Mouse (Mus musculus) lung, embryonic 15.5 days (tissue): ENCODE measurements around the gene Lgr6. TPM values are rescaled to one million over a fixed set of nuclear protein-coding genes. Genes with fewer than 3 reads are reported as not detected.

ENCODE experiments used
- ATAC-seq: fragments of 200-750 bp; cut with Nextera tagmentation; 2 replicates; pipeline ENCODE4 v1.8.0; 2017; ENCODE audit warnings: moderate number of reproducible peaks, borderline replicate concordance; ENCODE audit not compliant: low FRiP score, low TSS enrichment; ENCODE audit errors: extremely low read depth
- H3K27ac ChIP-seq: fragments of 300-500 bp; sonication (generic); 2 replicates; pipeline ENCODE4 v1.5.1; 2015; ENCODE audit warnings: moderate library complexity, mild to moderate bottlenecking, inconsistent platforms
- H3K27me3 ChIP-seq: fragments of 300-500 bp; sonication (generic); 2 replicates; pipeline ENCODE4 v1.6.1; 2015; ENCODE audit warnings: inconsistent platforms
- H3K36me3 ChIP-seq: fragments of 300-500 bp; sonication (generic); 2 replicates; pipeline ENCODE4 v1.6.1; 2015; ENCODE audit warnings: inconsistent platforms
- H3K4me1 ChIP-seq: fragments of 300-500 bp; sonication (generic); 2 replicates; pipeline ENCODE4 v1.6.1; 2015; ENCODE audit warnings: inconsistent platforms
- H3K4me2 ChIP-seq: fragments of 300-500 bp; sonication (generic); 2 replicates; pipeline ENCODE4 v1.6.1; 2015; ENCODE audit warnings: inconsistent platforms, mild to moderate bottlenecking, moderate library complexity
- H3K4me3 ChIP-seq: fragments of 300-500 bp; sonication (generic); 2 replicates; pipeline ENCODE4 v1.5.1; 2015; ENCODE audit warnings: mild to moderate bottlenecking, inconsistent platforms
- H3K9ac ChIP-seq: fragments of 300-500 bp; sonication (generic); 2 replicates; pipeline ENCODE4 v1.6.1; 2015; ENCODE audit warnings: inconsistent platforms
- H3K9me3 ChIP-seq: fragments of 300-500 bp; sonication (generic); 2 replicates; pipeline ENCODE4 v1.6.1; 2016; ENCODE audit warnings: inconsistent platforms
- WGBS: fragments of 180-500 bp; shearing (Covaris S2); methylation state at CpG from one replicate; pipeline ENCODE4 v1.1.7; 2015; 5-methylcytosine and 5-hydroxymethylcytosine counted together
- polyA plus RNA-seq: library from polyadenylated mRNA; unstranded; fragments of >200 nt; fragmentation: Nextera tagmentation; extraction: Ambion mirVana; gene quantifications from 2 replicates; pipeline ENCODE4 v1.2.1, GENCODE M21; 2015

The Lgr6 gene
- polyA plus RNA-seq, 1 experiment from 2014 or later, result 11.6 TPM

GRCm38 (mm10) chr1:135072643-135073042 lies 32.4 kb downstream of the Lgr6 start:
- H3K9me3 ChIP-seq, result 0 out of 2 replicates have a peak, but pooled peaks cover 4% of the 10 kb centered on the region
- 17% methylated on average over 5 of the region's 5 CpGs for WGBS
- no peaks in the 10 kb centered on the region for H3K36me3 ChIP-seq
- H3K4me2 ChIP-seq, result 0 out of 2 replicates have a peak overlapping the region, but pooled peaks have one; percentile 17
- H3K4me1 ChIP-seq, result peaks cover 26% of the 10 kb centered on the region
- peak overlapping the region; percentile 48; the same call in 1 of the 2 replicates for H3K27ac ChIP-seq
- no peaks in the 10 kb centered on the region for H3K27me3 ChIP-seq
- H3K9ac ChIP-seq, result no peak overlapping the region
- no peak overlapping the region for H3K4me3 ChIP-seq
- ATAC-seq, result peak; percentile 19; the same call in 1 of the 2 replicates

DNA sequence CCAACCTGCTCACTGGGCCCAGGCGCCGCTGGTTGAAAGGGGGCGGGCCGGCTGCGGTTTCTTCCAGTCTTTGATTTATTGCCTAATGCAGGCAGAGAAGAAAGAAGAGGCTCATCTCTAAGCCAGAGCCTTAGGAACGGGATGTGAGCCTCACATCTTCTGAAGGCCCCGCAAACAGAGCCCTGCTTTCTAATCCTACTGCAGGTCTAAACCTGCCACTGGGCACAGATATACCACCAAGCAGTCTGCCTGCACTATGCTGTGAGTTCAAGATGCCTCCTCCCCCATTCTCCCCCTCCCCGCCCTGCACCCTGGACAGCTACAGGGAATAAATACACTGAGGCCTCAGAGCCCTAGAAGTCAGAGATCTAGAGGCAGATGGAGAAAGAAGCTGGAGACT lies 35.2 kb downstream of the Lgr6 start:
- no peak overlapping the region for H3K4me2 ChIP-seq
- H3K27me3 ChIP-seq, result no peaks in the 10 kb centered on the region
- H3K4me3 ChIP-seq, result no peak overlapping the region
- 0 out of 2 replicates have a peak, but pooled peaks cover 4% of the 10 kb centered on the region for H3K9me3 ChIP-seq
- H3K27ac ChIP-seq, result no peak overlapping the region
- WGBS, result 60% methylated on average over 8 of the region's 8 CpGs
- ATAC-seq, result no peak
- no peak overlapping the region for H3K9ac ChIP-seq
- H3K36me3 ChIP-seq, result no peaks in the 10 kb centered on the region
- H3K4me1 ChIP-seq, result peaks cover 9% of the 10 kb centered on the region

GRCm38 (mm10) chr1:135064525-135064924 lies 40.6 kb downstream of the Lgr6 start:
- Histone ChIP-seq H3K4me3 (no peak overlapping the region), H3K9me3 (no peaks in the 10 kb centered on the region), H3K4me1 (no peaks in the 10 kb centered on the region), H3K27ac (no peak overlapping the region), H3K27me3 (no peaks in the 10 kb centered on the region), H3K4me2 (no peak overlapping the region), H3K9ac (no peak overlapping the region), H3K36me3 (no peaks in the 10 kb centered on the region)
- no peak for ATAC-seq
- 89% methylated on average over 2 of the region's 2 CpGs for WGBS

GRCm38 (mm10) chr1:135062936-135063335 lies 42.1 kb downstream of the Lgr6 start:
- Histone ChIP-seq H3K4me1 (no peaks in the 10 kb centered on the region), H3K9ac (no peak overlapping the region), H3K4me3 (no peak overlapping the region), H3K9me3 (no peaks in the 10 kb centered on the region), H3K4me2 (no peak overlapping the region), H3K36me3 (no peaks in the 10 kb centered on the region), H3K27me3 (no peaks in the 10 kb centered on the region), H3K27ac (no peak overlapping the region)
- ATAC-seq, result no peak
- WGBS, result 63% methylated on average over 5 of the region's 5 CpGs

DNA sequence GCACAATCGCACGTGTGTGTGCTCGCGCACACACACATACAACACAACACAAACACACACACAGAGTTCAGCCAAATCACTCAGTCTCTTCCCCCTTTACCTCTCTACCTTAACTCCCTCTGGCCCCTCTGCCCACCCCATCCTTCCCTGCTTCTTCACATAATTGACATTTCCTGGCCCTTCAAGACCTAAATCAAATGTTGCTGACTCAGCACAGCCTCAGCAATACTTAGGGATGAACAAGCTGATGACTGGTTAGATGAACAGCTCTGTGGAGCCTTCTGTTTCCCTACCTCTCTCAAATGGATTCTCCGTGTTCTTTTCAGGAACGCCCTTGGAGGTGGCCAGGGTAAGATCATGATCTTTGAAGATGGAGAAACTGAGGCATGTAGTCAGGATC lies 43.8 kb downstream of the Lgr6 start:
- ATAC-seq, result no peak
- H3K27me3 ChIP-seq, result no peaks in the 10 kb centered on the region

DNA sequence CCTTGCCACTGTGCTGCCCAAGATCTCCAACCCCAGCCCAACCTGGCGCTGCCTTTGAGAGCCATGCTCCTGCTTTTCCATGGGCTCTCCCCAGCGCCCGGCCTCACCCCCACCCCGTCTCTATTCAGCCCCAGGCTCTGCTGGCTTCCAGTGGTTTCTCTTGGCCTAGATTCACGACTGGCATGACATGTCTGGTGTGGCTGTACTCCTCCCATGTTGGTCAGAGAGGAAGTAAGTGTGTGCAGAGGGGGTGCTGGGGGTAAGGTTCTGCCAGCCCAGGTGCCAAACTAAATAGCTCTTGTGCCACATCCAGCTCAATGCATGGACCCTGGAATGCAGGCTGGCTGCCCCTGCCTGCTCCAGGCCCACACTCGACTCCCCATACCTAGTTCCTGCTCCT lies 44.9 kb downstream of the Lgr6 start:
- no peaks in the 10 kb centered on the region for H3K27me3 ChIP-seq
- H3K4me3 ChIP-seq, result no peak overlapping the region
- H3K27ac ChIP-seq, result no peak overlapping the region
- no peak for ATAC-seq
- H3K4me1 ChIP-seq, result 0 out of 2 replicates have a peak, but pooled peaks cover 4% of the 10 kb centered on the region
- H3K4me2 ChIP-seq, result no peak overlapping the region
- H3K9ac ChIP-seq, result no peak overlapping the region
- 71% methylated on average over 6 of the region's 6 CpGs for WGBS
- H3K9me3 ChIP-seq, result no peaks in the 10 kb centered on the region
- H3K36me3 ChIP-seq, result no peaks in the 10 kb centered on the region

More for the DNA sequence above, 43.8 kb downstream of the Lgr6 start:
- Histone ChIP-seq H3K4me2 (no peak overlapping the region), H3K27ac (no peak overlapping the region), H3K4me1 (0 out of 2 replicates have a peak, but pooled peaks cover 4% of the 10 kb centered on the region), H3K36me3 (no peaks in the 10 kb centered on the region), H3K9me3 (no peaks in the 10 kb centered on the region), H3K9ac (no peak overlapping the region), H3K4me3 (no peak overlapping the region)
- WGBS, result 93% methylated on average over 6 of the region's 6 CpGs

- H3K9ac ChIP-seq, result no peak overlapping the region
- 0 out of 2 replicates have a peak, but pooled peaks cover 4% of the 10 kb centered on the region for H3K4me1 ChIP-seq
- ATAC-seq, result no peak
- WGBS, result 80% methylated on average over 8 of the region's 8 CpGs
- H3K9me3 ChIP-seq, result no peaks in the 10 kb centered on the region
- H3K4me3 ChIP-seq, result no peak overlapping the region
- no peaks in the 10 kb centered on the region for H3K27me3 ChIP-seq
- H3K4me2 ChIP-seq, result no peak overlapping the region
- no peaks in the 10 kb centered on the region for H3K36me3 ChIP-seq
- no peak overlapping the region for H3K27ac ChIP-seq
Observed at GRCm38 (mm10) chr1:135056901-135057300, 48.2 kb downstream of the Lgr6 start.

DNA sequence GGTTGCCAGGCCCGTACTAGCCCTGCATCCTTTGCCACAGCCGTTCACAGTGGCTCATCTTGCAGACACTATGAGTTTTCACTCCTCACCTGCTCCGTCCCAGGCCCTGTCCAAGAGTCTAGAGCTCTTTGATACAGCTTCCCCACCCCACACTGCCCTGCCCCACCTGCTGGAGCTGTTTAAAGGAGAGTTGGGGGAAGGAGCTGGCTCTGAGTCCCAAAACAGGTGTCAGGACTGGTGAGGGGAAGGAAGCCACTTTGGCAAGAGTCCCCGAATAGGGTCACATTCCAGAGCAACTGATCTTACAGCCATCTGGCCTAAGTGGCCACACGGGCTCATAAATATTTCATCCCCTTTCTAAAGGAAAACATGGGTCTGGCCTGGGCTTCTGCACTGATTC lies 51.0 kb downstream of the Lgr6 start:
- Histone ChIP-seq H3K9ac (no peak overlapping the region), H3K36me3 (no peaks in the 10 kb centered on the region), H3K4me3 (no peak overlapping the region), H3K4me2 (no peak overlapping the region), H3K9me3 (no peaks in the 10 kb centered on the region), H3K27ac (no peak overlapping the region), H3K4me1 (0 out of 2 replicates have a peak, but pooled peaks cover 4% of the 10 kb centered on the region), H3K27me3 (no peaks in the 10 kb centered on the region)
- ATAC-seq, result no peak
- WGBS, result 73% methylated on average over 5 of the region's 5 CpGs

GRCm38 (mm10) chr1:135044439-135044838 lies 60.6 kb downstream of the Lgr6 start:
- H3K9me3 ChIP-seq, result no peaks in the 10 kb centered on the region
- no peak overlapping the region for H3K4me2 ChIP-seq
- WGBS, result 78% methylated on average over 2 of the region's 2 CpGs
- no peak overlapping the region for H3K27ac ChIP-seq
- H3K9ac ChIP-seq, result no peak overlapping the region
- H3K4me3 ChIP-seq, result no peak overlapping the region
- no peaks in the 10 kb centered on the region; the same call in 1 of the 2 replicates for H3K27me3 ChIP-seq
- H3K36me3 ChIP-seq, result no peaks in the 10 kb centered on the region
- H3K4me1 ChIP-seq, result no peaks in the 10 kb centered on the region
- ATAC-seq, result no peak

DNA sequence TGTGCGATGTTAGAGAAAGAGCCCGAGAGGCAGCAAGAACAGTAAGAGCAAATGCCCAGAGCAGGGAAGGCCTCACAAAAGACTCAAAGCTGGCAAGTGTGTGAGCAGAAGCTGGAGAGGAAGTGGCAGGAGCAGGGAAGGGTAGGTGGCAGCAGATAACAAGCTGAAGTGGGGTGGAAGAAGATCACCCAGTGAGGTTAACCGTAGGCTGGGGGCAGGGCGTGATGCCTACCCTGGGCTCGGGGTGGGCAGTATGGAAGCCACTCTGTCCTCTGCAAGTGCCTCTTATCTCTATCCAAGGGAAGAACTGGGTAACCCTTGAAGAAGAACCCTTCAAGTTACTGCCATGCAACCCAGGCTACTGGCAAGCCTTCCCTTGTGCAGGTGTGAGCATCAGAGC lies 68.8 kb downstream of the Lgr6 start:
- no peak overlapping the region for H3K4me2 ChIP-seq
- H3K9me3 ChIP-seq, result no peaks in the 10 kb centered on the region
- H3K36me3 ChIP-seq, result no peaks in the 10 kb centered on the region
- ATAC-seq, result no peak
- no peak overlapping the region for H3K27ac ChIP-seq
- WGBS, result 78% methylated on average over 5 of the region's 5 CpGs
- no peaks in the 10 kb centered on the region for H3K4me1 ChIP-seq
- H3K9ac ChIP-seq, result no peak overlapping the region
- no peak overlapping the region for H3K4me3 ChIP-seq
- no peaks in the 10 kb centered on the region; the same call in 1 of the 2 replicates for H3K27me3 ChIP-seq

DNA sequence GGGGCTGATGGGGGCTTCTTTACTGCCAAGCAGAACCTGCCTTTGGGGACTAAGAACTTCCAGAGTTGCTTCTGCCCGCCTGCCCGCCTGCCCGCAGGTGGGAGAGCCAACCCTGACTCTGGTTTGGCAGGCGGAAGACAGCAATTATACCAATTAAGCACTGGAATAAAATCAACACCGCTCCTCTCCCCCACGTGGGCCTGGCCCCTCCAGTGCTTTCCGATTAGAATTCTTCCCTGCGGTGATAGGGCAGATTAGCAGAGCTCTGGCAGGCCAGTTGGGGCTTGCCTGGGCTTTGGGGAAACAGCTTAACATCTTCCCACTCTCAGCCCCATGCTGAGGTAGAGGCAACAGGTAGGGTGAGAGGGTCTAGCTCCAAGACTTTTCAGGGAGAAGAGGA lies 72.4 kb downstream of the Lgr6 start:
- Histone ChIP-seq H3K27me3 (no peaks in the 10 kb centered on the region), H3K27ac (no peak overlapping the region), H3K4me1 (no peaks in the 10 kb centered on the region), H3K4me3 (no peak overlapping the region), H3K4me2 (no peak overlapping the region), H3K9ac (no peak overlapping the region), H3K36me3 (no peaks in the 10 kb centered on the region), H3K9me3 (0 out of 2 replicates have a peak, but pooled peaks cover 2% of the 10 kb centered on the region)
- no peak for ATAC-seq
- 47% methylated on average over 8 of the region's 8 CpGs for WGBS

- H3K36me3 ChIP-seq, result no peaks in the 10 kb centered on the region
- H3K27me3 ChIP-seq, result no peaks in the 10 kb centered on the region
- 0 out of 2 replicates have a peak, but pooled peaks cover 2% of the 10 kb centered on the region for H3K9me3 ChIP-seq
- 79% methylated on average over 2 of the region's 2 CpGs for WGBS
- no peak overlapping the region for H3K4me2 ChIP-seq
- no peak overlapping the region for H3K27ac ChIP-seq
- H3K4me3 ChIP-seq, result no peak overlapping the region
- ATAC-seq, result no peak
- H3K4me1 ChIP-seq, result no peaks in the 10 kb centered on the region
- H3K9ac ChIP-seq, result no peak overlapping the region
Observed at GRCm38 (mm10) chr1:135030121-135030520, 75.0 kb downstream of the Lgr6 start.

- 84% methylated on average over 1 of the region's 1 CpGs for WGBS
- H3K4me3 ChIP-seq, result no peak overlapping the region
Observed at GRCm38 (mm10) chr1:135026275-135026674, 78.8 kb downstream of the Lgr6 start.

More at GRCm38 (mm10) chr1:135026275-135026674, 78.8 kb downstream of the Lgr6 start:
- Histone ChIP-seq H3K9me3 (0 out of 2 replicates have a peak, but pooled peaks cover 2% of the 10 kb centered on the region), H3K27me3 (no peaks in the 10 kb centered on the region), H3K36me3 (no peaks in the 10 kb centered on the region), H3K4me2 (no peak overlapping the region), H3K27ac (no peak overlapping the region), H3K9ac (no peak overlapping the region), H3K4me1 (peaks cover 12% of the 10 kb centered on the region)
- ATAC-seq, result no peak
